Mouse (Mus musculus) brain, adult 10 weeks (tissue): ENCODE measurements around the gene Dag1. TPM values are rescaled to one million over a fixed set of nuclear protein-coding genes. Genes with fewer than 3 reads are reported as not detected.

Source experiments
- polyA plus RNA-seq: library from polyadenylated mRNA; stranded (reverse); fragments of 350-450 nt; fragmentation: Illumina TruSeq; extraction: RNeasy Lipid Tissue Mini Kit (QIAGEN cat#74804); gene quantifications from one replicate; pipeline ENCODE4 v1.2.3, GENCODE M21; 2015; ENCODE audit warnings: low read depth, low replicate concordance

Dag1 gene
- polyA plus RNA-seq = 42.5 TPM

DNA sequence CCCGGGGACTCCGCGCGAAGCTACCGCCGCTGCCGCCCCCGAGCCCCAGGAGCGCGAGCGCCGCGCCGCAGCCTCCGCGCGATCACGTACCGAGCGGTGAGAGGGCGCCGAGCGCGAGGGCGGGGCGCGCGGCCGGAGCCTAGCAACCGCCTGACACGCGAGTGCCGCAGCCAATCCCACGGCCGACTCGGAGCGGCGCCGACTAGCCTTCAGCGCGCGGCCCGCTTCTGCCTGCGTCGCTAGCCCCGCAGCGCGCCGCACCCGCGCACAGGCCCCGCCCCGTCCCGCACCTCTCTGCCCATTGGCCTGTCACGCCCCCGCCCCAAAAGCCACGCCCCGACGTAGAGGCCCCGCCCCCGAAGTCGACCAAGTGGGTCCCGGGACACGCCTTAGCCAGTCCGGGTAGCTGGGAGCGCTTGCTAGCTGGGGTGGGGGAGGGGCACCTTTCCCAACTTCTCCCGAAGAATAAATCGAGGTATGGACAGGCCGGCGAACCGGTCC, at the start of gene Dag1:
TSS of gene Dag1 (minus strand) at position 269 of the 501 bp plus-strand sequence.

DNA sequence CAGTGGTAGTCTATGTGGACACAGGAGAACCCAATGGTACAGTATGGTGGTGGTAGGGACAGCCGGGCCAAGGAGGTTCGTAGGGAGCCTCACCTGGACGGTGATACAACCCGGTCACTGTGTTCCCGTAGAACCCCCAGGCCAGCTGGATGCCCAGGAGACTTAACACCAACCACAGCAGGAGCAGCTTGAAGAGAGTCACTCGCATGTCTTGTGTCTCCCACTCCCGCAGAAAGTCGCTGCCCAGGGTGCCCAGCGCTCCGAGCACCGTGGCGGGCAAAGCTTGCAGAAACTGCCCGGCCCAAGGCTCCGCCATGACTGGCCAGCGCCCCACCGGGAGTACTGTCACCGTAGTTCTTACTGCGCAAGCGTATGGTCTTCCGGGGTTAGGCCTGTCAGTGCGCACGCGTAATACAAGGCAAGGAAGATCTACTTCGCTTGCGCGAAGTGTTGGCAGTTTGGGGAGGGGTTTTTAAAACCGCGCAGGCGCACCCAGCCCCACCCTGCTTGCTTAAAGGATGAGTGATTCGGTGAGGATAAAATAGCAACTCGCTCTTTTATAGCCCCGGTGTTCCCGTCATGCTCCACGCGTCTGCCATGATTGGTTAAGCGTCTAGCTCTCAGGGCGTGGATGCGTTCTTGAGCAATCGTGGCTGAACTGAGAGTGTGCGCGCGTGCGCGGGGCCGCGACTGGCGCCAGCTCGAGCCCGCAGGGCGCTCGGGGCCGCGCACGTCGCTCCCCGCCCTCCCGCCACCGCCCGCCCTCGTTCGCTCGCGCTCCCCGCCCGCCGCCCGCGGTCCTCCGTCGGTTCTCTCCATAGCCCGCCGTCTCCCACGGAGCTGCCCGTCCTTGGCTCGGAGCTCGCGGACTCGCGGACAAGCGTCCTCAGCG, 42.1 kb upstream of the Dag1 start, which contains the start of the genes Rhoa and Tcta:
TSS of gene Rhoa (plus strand) at position 501 of the 892 bp plus-strand sequence.
TSS of gene Tcta (minus strand) at position 532 of the 892 bp plus-strand sequence.

DNA sequence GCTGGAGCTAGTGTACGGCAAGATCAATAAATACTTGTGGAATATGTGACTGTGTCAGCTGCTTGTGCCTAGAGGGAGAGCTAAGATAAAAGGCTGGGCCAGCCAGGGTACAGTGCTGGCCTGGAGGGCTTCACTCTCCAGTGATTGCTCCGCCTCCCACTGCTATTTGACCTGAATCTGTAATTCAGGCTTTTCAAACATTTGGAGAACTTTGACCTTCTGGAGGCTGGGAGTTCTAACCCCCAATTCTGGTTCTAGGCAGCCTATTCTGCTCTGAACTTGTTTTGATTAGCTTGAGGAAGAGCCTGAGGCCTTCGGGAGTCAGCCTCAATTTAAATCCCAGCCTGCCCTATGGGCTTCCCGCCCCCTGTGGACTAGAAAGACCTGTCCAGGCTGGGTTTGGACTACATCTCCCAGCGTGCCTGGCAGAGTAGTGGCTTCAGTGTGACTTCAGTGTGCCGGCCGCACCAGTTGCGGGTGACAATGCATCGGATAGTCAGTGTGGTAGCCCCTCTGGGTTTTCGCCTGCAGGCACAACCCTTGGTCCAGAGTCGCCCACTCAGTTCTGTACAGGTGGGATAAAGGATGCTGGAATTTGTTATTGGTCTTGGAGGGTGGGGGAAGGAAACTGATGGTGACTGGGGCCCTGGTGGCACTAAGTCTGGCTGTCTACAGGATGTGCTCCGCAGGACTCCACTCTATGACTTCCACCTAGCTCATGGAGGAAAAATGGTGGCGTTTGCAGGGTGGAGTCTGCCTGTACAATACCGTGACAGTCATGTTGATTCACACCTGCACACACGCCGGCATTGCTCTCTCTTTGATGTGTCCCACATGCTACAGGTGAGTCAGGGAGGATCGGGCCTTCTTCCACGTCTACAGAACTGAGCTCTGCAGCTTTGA, 32.9 kb upstream of the Dag1 start, which contains the start of gene Amt:
TSS of gene Amt (plus strand) at position 401 of the 903 bp plus-strand sequence.

DNA sequence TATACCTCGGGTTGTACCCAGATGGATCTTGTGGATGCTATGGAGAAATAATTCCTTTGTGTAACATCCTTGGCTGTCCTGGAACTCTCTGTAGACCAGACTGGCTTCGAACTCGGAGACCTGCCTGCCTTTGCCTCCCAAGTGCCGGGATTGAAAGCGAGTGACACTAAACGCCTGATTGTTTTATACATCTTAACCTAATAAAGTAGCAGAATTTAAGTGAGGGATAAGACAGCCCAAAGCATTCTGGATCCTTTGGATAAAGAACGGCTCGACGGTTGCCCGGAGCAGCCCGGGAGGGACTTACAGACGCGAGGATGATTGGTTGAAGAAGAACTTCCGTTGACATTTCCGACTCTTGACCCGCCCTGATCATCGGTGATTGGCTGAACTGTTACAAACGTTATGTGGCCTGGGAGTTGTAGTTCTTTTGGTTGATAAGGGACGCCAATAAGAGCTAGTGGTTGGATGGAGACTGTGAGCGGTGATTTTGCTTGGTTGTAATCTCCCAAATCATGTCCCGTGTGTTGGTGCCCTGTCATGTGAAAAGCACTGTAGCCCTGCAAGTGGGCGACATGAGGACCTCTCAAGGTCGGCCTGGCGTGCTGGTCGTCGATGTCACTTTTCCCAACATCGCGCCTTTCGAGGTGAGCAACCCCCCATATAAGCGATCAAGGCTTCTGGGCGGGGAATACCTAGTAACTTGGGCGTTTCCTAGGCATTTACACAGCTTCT, 26.4 kb upstream of the Dag1 start, which contains the start of gene Nicn1:
TSS of gene Nicn1 (plus strand) at position 414 of the 735 bp plus-strand sequence.

DNA sequence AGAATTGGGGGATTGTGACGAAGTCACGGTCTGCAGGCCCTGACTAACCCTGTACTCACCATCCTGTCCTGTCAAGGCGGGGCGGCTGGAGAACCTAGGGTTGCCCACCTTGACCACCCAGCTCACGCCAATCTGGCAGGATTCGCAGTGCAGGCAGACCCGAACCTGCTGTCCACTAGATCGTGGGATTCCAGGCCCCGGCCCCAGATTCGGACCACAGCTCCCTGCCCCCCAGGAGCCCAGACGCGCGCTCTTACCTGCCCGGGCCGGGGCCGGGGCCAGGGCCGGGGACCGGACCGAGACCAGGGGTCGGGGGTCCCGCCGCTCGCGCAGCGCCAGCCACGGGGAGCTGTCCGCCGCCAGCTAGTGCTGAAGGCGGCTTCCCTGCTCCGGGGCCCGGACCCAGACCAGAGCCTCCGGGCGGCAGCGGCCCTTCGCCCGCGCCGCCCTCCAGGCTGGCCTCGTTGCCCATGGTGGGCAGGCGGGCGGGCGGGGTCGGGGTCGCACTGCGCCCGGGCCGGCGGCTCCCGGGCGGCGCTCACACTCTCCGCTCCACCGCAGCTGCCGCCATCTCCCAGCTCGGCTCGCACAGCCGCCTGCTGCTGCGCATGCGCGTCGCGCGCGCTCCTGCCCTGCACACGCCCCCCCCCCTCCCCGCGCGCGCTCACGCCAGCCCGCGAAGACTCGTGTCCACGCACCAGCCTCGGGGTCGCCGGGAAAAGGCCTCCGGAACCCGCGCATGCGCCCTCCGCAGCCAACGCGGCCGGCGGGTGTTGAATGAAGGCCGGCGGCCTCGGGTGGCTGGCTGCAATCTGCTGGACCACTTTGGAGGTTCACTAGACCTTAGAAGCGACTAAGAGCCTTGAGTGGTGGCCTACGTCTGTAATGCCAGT, 73.7 kb downstream of the Dag1 start, which contains the start of gene Bsn:
TSS of gene Bsn (minus strand) at position 598 of the 893 bp plus-strand sequence.

Other genes with a start within 250 kb of the Dag1 start
- 17.9 TPM for gene Gmppb, start 214.7 kb downstream of the Dag1 start, polyA plus RNA-seq
- 1.4 TPM for gene Amigo3, start 210.8 kb downstream of the Dag1 start, polyA plus RNA-seq
- gene Mst1, start 183.5 kb downstream of the Dag1 start, polyA plus RNA-seq = not detected
- 52.1 TPM for gene Rnf123, start 180.6 kb downstream of the Dag1 start, polyA plus RNA-seq
- gene Apeh, start 169.4 kb downstream of the Dag1 start, polyA plus RNA-seq = 21.4 TPM
- gene Bsn, start 73.6 kb downstream of the Dag1 start, polyA plus RNA-seq = 87.7 TPM
- gene Nicn1, start 26.5 kb upstream of the Dag1 start, polyA plus RNA-seq = 118 TPM
- gene Amt, start 32.9 kb upstream of the Dag1 start, polyA plus RNA-seq = 37.8 TPM
- gene Rhoa, start 42.2 kb upstream of the Dag1 start, polyA plus RNA-seq = 211 TPM
- gene Tcta, start 42.2 kb upstream of the Dag1 start, polyA plus RNA-seq = 47.8 TPM
- 253 TPM for gene Gpx1, start 74.9 kb upstream of the Dag1 start, polyA plus RNA-seq
- 84.3 TPM for gene Usp4, start 83.9 kb upstream of the Dag1 start, polyA plus RNA-seq
- 1.5 TPM for gene 1700102P08Rik, start 128.8 kb upstream of the Dag1 start, polyA plus RNA-seq
- 0.54 TPM for gene Ccdc36, start 164.5 kb upstream of the Dag1 start, polyA plus RNA-seq
- gene BC048562, start 172.5 kb upstream of the Dag1 start, polyA plus RNA-seq = not detected
- gene Ccdc71, start 196.6 kb upstream of the Dag1 start, polyA plus RNA-seq = 21.9 TPM
- 26.8 TPM for gene Klhdc8b, start 197.6 kb upstream of the Dag1 start, polyA plus RNA-seq
- 20.5 TPM for gene Lamb2, start 215.8 kb upstream of the Dag1 start, polyA plus RNA-seq
- 95.0 TPM for gene Usp19, start 226.6 kb upstream of the Dag1 start, polyA plus RNA-seq
- 70.9 TPM for gene Qars, start 243.7 kb upstream of the Dag1 start, polyA plus RNA-seq